Mouse (Mus musculus) megakaryocyte, embryonic 14.5 days (primary cell): ENCODE measurements around the gene Dcp1a.

ENCODE experiments used
- FLI1 ChIP-seq: IDR thresholded peaks from 2 replicates; pipeline ENCODE4 v1.6.1; 2012; ENCODE audit warnings: low read length, inconsistent platforms, mixed read lengths
- GATA1 ChIP-seq: IDR thresholded peaks from 3 replicates; pipeline ENCODE4 v1.6.1; 2012; ENCODE audit warnings: mixed read lengths, low read length, inconsistent platforms, borderline replicate concordance

DNA sequence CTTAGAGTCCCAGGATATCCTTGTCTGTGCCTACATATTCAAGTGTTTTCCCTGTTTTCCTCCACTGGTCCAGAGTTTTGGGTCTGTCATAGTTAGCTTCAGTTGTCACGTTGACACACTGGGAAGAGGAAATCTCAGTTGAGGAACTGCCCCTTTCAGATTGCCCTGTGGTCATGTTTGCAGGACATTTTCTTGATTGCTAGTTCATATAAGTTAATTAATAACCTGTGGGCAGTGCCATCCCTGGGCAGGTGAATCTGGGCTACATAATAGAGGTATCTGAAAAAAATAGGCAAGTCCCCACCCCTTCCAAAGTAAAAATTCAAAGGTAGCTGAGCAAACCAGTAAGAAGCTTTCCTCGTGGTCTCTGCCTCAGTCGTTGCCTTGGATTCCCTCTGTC, 39.4 kb upstream of the Dcp1a start:
- TF ChIP-seq GATA1 (no peak), FLI1 (no peak)
